Mouse (Mus musculus) MN1 (cell line): ENCODE measurements at regions not wholly inside any gene's neighbourhood (a gene's known extent, or its start where the extent isn't known, plus 50 kb on each side); places are given as distances from the start of the nearest gene placed in this dataset.
"Not testable (repeated sequence)": the region's sequence is repeated elsewhere in the genome, so short reads cannot be mapped to it uniquely, and the experiment has no call there.

Experiments used
- DNase-seq: peaks from one replicate; pipeline ENCODE4 v3.0.0-alpha.2; 2016; ENCODE audit warnings: low spot score

- peak; percentile 15 for DNase-seq
Measured at GRCm38 (mm10) chr8:24386462-24386861, 339.2 kb downstream of the Adam3 start.

GRCm38 (mm10) chr8:24383963-24384435 is 341.7 kb downstream of the Adam3 start:
- no peak for DNase-seq

DNA sequence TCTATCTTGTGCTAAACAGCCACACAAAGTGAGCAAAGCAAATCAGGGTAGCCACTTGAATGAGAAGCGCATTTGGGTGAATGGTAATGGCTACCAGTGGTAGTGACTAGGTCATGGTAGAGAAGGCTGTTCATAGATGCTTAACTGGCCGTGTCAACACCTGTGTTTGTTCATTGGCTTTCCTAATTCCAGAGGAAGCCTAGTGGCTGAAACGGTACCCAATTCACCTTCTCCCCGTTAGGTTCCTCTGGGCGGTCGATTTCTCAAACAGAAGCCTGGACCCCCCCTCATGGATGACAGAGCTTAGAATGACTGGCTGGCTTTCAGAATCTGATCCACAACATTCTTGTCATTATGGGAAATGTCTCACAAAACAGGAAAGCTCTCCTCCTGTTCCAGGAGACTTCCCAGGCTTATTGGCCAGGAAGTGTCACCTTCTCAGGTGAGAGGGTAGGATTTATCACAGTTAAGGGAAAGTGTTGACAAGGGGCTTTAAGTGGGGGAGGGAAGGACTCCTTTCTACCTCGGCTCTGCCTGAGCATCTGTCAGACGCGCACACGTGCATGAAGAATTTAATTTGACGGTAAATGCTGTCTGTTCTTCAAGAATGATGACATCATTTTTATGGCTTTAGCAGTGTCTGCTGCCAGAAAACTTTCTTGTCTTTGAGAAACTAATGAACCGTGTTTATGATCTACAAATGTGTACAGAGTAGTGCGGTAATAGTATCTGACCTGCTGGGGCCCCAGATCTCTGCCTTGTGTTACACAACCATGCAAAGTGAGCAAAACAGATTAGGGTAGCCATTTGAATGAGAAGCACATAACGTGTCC is 342.3 kb downstream of the Adam3 start:
- DNase-seq: no peak

GRCm38 (mm10) chr8:24381666-24382253 is 343.9 kb downstream of the Adam3 start:
- DNase-seq: no peak

- DNase-seq: no peak
Measured at GRCm38 (mm10) chr8:24378070-24378469, 347.6 kb downstream of the Adam3 start.

GRCm38 (mm10) chr8:24376846-24377245 is 348.8 kb downstream of the Adam3 start:
- DNase-seq: not testable (repeated sequence)

- DNase-seq: no peak
Measured at GRCm38 (mm10) chr8:24374503-24374902, 351.1 kb downstream of the Adam3 start.

GRCm38 (mm10) chr8:24372068-24372467 is 353.6 kb downstream of the Adam3 start:
- no peak for DNase-seq

DNA sequence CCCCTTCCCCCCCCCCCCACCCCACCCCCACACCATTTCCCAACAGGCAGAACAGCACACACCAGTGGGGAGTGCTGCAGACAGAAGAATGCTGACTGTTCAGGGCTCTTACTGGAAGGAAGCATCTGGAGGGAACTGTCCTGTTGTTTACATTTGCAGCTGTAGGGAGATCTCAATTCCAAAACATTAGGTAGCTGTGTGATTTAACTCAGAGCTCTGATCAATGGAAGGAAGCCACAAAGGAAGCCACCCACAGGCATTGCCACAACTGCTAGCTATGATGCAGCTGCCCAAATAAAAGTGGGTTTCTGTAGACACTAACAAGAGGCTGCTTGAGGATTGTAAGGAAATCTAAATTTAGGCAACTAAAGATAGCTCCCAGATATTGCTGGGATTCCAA is 359.7 kb downstream of the Adam3 start:
- no peak for DNase-seq

DNA sequence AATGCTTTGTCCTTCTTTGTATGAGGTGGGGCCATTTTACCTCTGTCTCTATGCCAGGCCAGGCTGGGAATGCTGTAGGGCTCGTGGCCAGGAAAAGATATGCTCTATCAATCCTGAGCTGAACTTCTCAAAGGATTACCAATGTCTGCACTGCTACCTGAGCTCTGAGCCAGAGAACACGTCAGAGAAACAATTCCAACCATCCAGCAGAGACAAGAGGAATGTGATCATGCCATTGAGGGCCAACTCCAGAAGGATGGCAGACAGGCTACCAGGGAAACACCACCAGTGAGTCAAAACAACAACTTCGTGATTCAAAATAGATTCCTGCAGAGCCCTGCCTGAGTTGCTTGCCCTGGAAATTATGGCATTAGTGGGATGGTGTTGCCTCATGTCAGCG is 361.0 kb downstream of the Adam3 start:
- DNase-seq: no peak

- DNase-seq: no peak
Measured at GRCm38 (mm10) chr8:24359022-24359600, 366.5 kb downstream of the Adam3 start.

GRCm38 (mm10) chr8:24355146-24355545 is 370.5 kb downstream of the Adam3 start:
- no peak for DNase-seq

DNA sequence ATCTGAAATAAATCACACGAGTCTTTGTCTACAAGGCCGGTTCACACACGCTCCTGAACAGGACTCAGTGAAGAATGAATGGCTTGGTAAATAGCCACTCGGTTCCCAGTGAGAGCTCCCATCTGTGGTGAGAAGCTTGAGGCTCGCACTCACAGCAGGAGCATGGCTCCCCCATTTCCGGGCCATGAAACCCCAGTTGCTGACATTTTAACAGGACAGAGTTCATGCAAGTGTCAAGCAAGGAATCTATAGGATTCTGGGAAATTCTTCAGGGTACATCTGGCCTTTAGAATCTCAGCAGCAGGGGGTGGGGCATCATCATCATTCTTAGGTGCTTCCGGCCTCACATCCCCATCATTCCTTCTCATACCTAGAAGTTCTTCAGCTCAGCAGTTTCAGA is 371.8 kb downstream of the Adam3 start:
- no peak for DNase-seq

DNA sequence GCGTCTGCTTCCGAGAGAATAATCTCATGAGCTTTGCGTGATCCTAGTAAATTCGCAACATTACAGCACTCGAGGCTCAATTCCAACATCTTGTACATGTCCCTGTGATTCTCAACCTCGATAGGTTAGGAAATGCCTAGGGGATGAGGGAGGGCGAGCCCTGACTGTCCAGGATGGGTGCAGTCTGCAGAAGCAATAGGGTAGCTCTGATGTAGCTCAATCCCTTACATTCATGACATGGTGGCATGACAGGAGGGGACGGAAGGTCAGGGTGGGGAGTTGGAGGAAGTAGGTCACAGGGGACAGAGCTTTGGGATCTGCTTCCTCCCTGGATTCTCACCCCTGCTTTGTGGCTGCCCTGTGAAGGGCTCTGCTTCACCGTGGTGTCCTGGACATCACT is 373.3 kb downstream of the Adam3 start:
- DNase-seq: no peak

DNA sequence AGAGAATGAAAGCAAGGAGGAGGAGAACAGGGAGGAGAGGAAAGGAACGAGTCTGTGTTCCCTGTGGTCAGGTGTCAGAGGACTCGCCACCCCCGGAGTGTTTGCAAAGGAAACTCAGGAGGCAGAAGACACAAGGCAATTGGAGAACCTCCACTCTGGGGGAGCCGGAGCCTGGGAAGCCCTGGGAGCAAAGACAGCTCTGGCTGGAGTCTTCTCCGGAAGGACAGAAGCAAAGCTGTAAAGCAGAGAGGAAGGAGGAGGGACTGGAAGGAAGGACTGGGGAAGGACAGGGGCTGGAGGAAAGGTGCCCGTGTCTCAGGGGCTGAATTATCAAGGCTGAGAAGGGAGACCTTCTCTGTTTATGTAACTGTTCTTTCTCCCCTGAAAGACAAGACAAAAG is 373.9 kb downstream of the Adam3 start:
- no peak for DNase-seq

DNA sequence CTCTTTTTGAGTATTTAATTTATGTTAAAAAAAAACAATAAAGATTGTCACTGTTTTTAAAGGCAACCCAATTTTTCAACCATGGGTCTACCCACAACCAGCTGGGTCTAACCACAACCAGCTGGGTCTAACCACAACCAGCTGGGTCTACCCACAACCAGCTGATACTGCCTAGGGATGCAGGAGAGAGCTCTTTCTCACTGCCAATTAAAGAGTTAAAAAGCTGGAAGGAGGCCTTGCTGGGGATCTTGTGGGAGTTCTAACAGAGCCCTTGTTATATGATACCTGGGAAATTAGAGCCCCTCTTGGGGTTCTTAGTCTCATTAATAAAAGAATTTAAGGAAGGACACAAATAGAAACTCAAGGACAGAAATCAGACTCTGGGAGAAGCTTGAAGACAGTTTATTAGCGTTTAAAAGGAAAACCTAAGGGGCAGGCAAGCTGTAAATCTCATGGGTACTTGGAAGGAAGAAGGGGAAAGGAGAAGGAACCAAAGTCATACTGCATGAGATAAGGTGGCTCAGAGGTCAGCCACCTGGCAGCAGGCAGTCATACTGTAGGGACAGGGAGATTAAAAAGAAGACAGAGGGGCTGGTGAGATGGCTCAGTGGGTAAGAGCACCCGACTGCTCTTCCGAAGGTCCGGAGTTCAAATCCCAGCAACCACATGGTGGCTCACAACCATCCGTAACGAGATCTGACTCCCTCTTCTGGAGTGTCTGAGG is 379.1 kb downstream of the Adam3 start:
- DNase-seq: no peak

- no peak for DNase-seq
Measured at GRCm38 (mm10) chr8:24338694-24339093, 387.0 kb downstream of the Adam3 start.

DNA sequence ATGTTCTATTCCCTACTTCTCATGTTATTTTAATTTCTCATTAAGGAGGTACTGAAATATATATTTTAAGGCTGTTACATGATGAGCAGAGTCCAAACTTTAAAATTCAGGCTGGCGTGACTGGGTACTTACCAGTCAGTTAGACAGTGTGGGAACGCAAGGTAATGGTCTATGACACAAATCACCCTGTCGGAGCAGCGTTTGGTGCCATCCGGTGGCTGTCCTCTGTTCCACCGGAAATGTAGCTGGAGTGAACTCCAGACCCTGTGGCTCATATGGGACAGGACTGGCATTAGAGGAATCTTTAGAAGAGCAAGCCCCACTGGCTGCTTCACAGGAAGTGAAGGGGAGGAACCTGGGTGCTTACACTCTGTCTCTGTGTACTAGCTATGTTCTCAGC is 388.0 kb downstream of the Adam3 start:
- no peak for DNase-seq

DNA sequence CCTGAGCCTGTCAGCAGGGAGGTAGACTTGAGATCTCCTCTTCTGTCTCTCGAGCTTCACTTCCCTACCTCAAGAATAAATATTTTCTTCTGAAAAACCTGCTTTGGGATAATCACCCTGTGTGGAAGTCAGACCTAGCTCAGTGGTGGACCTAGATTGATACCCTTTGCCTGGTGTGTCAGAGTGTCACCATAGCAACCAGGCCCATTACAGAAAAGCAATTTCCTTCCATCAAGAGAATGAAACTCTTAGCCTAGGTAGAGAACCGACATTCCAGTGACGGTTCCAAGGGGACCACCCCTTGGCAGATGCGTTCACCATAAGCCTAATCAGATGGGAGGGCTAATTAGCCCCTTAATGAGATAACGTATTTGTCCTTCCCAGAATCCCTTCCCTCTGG is 389.9 kb downstream of the Adam3 start:
- DNase-seq: no peak

- no peak for DNase-seq
Measured at GRCm38 (mm10) chr8:24333705-24334104, 391.9 kb downstream of the Adam3 start.

GRCm38 (mm10) chr8:24310893-24311292 is 414.8 kb downstream of the Adam3 start:
- no peak for DNase-seq

- DNase-seq: no peak
Measured at GRCm38 (mm10) chr8:24294565-24294964, 431.1 kb downstream of the Adam3 start.

DNA sequence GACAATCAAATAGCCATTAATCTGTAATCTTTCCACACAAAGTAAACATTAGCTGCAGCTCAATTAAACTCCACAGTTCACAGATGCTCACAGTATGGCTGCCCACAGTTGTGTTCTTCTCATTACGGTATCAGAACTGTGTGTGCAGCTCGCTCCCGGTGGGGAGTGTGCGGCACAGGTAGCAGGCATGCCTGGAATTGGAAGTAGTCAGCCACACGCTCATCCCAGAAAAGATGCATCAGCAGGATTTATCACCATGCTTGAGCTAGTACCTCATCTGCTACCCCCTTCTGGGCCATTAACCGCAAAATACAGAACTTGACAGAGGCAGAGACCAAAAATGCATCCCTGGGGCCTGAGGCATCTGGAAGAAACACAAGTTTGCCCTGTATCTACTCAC is 437.8 kb downstream of the Adam3 start:
- no peak for DNase-seq
